ENCODE assay signal across 27 mouse cellular contexts in the genomic region with DNA sequence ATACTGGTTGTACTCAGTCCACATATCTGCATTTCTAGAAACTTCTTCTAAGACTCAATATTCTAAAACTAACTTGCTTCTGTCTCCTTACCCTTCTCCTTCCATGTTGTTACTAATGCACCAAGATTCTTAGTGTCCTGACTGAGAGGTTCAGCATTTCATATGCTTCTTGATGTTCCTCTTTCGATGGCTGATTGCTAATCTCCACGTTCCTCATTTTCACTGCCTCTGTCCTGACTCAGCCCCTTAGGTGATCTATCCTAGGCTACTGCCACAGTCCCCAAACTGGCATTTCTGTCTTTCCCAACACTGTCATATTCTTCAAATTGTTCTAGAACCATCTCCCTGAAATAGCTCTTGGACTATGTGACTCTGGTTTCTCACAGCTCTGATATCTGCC.
A peak's percentile ranks its signal among the peaks of the same experiment; 100 is the strongest.
DNase-seq lines count a peak whose midpoint lies in the region; ATAC-seq lines count a peak whose summit lies in the region.
"Had no signal": no experiment of that assay in that cellular context is flagged by ENCODE, and none has a peak within 500 bp of the region (broad histone marks: within the 10 kb centered on the region; RNA-seq: fewer than 3 reads in every experiment).

No protein-coding gene starts in this region.

- H3K9me3 ChIP-seq in heart, embryonic 11.5 days (replicated peaks; ENCODE audit: control insufficient read depth, low read length), result no peaks in the 10 kb centered on the region
- no peaks in the 10 kb centered on the region for H3K9me3 ChIP-seq in hindbrain, embryonic 16.5 days (ENCODE audit: control insufficient read depth, low read length)
- H3K9me3 ChIP-seq: embryonic facial prominence, embryonic 13.5 days; embryonic facial prominence, embryonic 15.5 days; forebrain, embryonic 10.5 days; forebrain, embryonic 12.5 days had no signal

- WGBS in heart, embryonic 11.5 days (ENCODE audit: insufficient replicate concordance), result 89% methylated on average over 2 of the region's 2 CpGs
- 90% methylated on average over 2 of the region's 2 CpGs for WGBS in hindbrain, embryonic 16.5 days

- H3K4me1 ChIP-seq in heart, embryonic 11.5 days (ENCODE audit: control insufficient read depth, insufficient read depth, low read length), result no peaks in the 10 kb centered on the region
- 0 out of 2 replicates have a peak, but pooled peaks cover 4% of the 10 kb centered on the region for H3K4me1 ChIP-seq in hindbrain, embryonic 16.5 days (ENCODE audit: control insufficient read depth, insufficient read depth, low read depth, low read length)
- H3K4me1 ChIP-seq: embryonic facial prominence, embryonic 13.5 days; embryonic facial prominence, embryonic 15.5 days; forebrain, embryonic 10.5 days had no signal

- no peak for ATAC-seq in heart, embryonic 11.5 days (replicated peaks; ENCODE audit: insufficient number of reproducible peaks, low FRiP score, low TSS enrichment)
- 0 out of 2 replicates have a peak, but pooled peaks have one; percentile 32 for ATAC-seq in common myeloid progenitor, adult 5-6 weeks (replicated peaks; ENCODE audit: low read depth, poor library complexity, severe bottlenecking)
- peak; percentile 89 for ATAC-seq in megakaryocyte, adult 5-6 weeks (ENCODE audit: poor library complexity, severe bottlenecking)
- no peak for ATAC-seq in hindbrain, embryonic 16.5 days
- ATAC-seq: activated CD4-positive, CD25-positive, alpha-beta regulatory T cell, adult 4 months; forebrain, embryonic 14.5 days; forebrain, embryonic 16.5 days; Patski had no signal

- H3K4me2 ChIP-seq in heart, embryonic 11.5 days, result no peak overlapping the region
- no peak overlapping the region for H3K4me2 ChIP-seq in hindbrain, embryonic 16.5 days (ENCODE audit: low read length)
- H3K4me2 ChIP-seq: embryonic facial prominence, embryonic 13.5 days; embryonic facial prominence, embryonic 15.5 days; forebrain, embryonic 12.5 days had no signal

- H3K27ac ChIP-seq in heart, embryonic 11.5 days (ENCODE audit: low read depth, low read length), result no peak overlapping the region
- no peak overlapping the region for H3K27ac ChIP-seq in hindbrain, embryonic 16.5 days (ENCODE audit: low read depth, low read length)
- H3K27ac ChIP-seq: embryonic facial prominence, embryonic 13.5 days; embryonic facial prominence, embryonic 15.5 days; forebrain, embryonic 10.5 days; forebrain, embryonic 12.5 days had no signal

- no peak overlapping the region for H3K4me3 ChIP-seq in heart, embryonic 11.5 days (ENCODE audit: low read depth, low read length)
- H3K4me3 ChIP-seq in hindbrain, embryonic 16.5 days (ENCODE audit: low read length), result no peak overlapping the region
- H3K4me3 ChIP-seq: embryonic facial prominence, embryonic 13.5 days; embryonic facial prominence, embryonic 15.5 days; erythroblast, embryonic 14.5 days; forebrain, embryonic 10.5 days; forebrain, embryonic 12.5 days had no signal

- no peaks in the 10 kb centered on the region for H3K36me3 ChIP-seq in heart, embryonic 11.5 days (ENCODE audit: control insufficient read depth, insufficient read depth, low read length)
- H3K36me3 ChIP-seq in hindbrain, embryonic 16.5 days (ENCODE audit: control insufficient read depth, insufficient read depth, low read length), result no peaks in the 10 kb centered on the region
- H3K36me3 ChIP-seq: embryonic facial prominence, embryonic 13.5 days; embryonic facial prominence, embryonic 15.5 days; forebrain, embryonic 10.5 days; forebrain, embryonic 12.5 days had no signal

- no peak overlapping the region for H3K9ac ChIP-seq in heart, embryonic 11.5 days (ENCODE audit: low read depth, low read length)
- H3K9ac ChIP-seq in hindbrain, embryonic 16.5 days (ENCODE audit: low read depth, low read length), result no peak overlapping the region
- H3K9ac ChIP-seq: embryonic facial prominence, embryonic 13.5 days; embryonic facial prominence, embryonic 15.5 days; forebrain, embryonic 12.5 days had no signal

- no peaks in the 10 kb centered on the region for H3K27me3 ChIP-seq in heart, embryonic 11.5 days (ENCODE audit: control insufficient read depth, insufficient read depth, low read length)
- H3K27me3 ChIP-seq in hindbrain, embryonic 16.5 days (replicated peaks; ENCODE audit: control insufficient read depth, insufficient read depth, low read length), result no peaks in the 10 kb centered on the region
- H3K27me3 ChIP-seq: embryonic facial prominence, embryonic 13.5 days; embryonic facial prominence, embryonic 15.5 days; forebrain, embryonic 12.5 days had no signal

- DNase-seq in heart, adult 11 months, result peak; percentile 48
- DNase-seq in kidney, postnatal 14 days, result no peak
- DNase-seq in cerebellum, postnatal 4 days (ENCODE audit: low spot score in 2 of 2), result no peak
- DNase-seq: adrenal gland, adult 8-10 months; adrenal gland, postnatal 14 days; adrenal gland, postnatal 36 days; B cell, adult 2 months; cerebellum, adult 11 months; cerebellum, adult 18-20 months; cerebellum, adult 8-10 months; cerebellum, adult 9-11 months; cerebellum, postnatal 14 days; cerebellum, postnatal 36 days; embryo, embryonic 11 days had no signal

Comparison
In these comparisons a context has a peak if more than half of its experiments do, and no peak if none do; other contexts are left out.
1. ATAC-seq: peak in common myeloid progenitor, adult 5-6 weeks (single experiment) and megakaryocyte, adult 5-6 weeks (single experiment); none in heart, embryonic 11.5 days (single experiment) and hindbrain, embryonic 16.5 days (single experiment).